Mouse (Mus musculus) left cerebral cortex, postnatal 25 days (tissue): ENCODE data around the gene Pgf. TPM values are rescaled to one million over a fixed set of nuclear protein-coding genes. Genes with fewer than 3 reads are reported as not detected.

Source experiments
- DNase-seq, 2 experiments: peaks; one replicate each; pipeline ENCODE4 v3.0.0; 2022; ENCODE audit warnings: low spot score in 2 of 2, mixed read lengths in 1 of 2
- intact Hi-C: fragments of 180-260 bp; cut with DNase I; formaldehyde crosslinking; loops from one replicate; pipeline ENCODE4 v1.15.1; 2025
- total RNA-seq, 2 experiments: library from RNA; stranded (reverse); gene quantifications; 2 replicates each; pipeline ENCODE4 v1.2.3; 2021

Pgf gene
- total RNA-seq, 2 experiments from 2014 or later: 1.7 to 2.8 TPM

DNA sequence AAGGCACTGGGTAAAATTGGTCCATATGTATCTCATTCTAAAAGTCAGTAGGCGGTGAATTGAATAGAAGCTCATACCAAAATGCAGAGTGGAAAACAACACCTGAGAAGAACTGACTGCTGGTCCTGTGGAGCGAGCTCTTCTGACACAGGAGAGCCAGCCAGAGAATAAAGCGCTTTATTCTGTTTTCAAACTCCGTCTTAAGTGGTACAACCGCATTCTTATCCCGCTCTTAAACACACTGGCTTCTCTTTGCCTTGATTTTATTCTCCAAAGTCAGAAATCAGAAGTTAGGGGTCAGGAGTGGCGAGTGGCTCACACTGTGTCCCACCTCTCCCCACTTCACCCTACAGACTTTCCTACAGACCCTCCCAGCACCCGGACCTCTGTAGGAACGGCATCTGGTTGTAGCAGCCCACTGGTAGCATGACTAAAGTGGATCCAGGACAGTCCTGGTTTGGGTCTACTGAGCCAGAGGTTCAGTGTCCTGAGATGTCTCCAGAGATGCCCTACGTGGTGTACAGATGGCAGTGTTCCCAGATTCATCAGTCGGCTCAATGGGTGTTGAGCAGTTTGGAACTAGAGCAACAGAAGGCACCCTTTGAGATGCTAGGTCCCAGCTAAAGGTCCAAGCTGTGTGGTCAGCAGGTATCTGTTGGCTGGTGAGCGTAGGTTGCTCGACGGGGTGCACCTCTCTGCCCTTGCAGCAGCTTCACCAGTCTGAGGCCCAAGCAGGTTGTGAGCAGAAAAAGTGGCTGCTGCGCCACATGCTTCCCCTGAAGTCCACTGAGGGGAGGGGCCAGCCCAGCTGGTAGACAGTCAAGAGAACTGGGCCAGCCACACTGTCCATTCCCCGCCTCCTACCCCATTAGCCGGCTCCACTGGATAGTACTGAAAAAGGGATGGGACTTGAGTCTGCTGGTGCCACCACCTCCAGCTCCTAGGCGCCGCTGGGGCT lies 41.8 kb downstream of the Pgf start:
- no peak for DNase-seq
- intact Hi-C loops: no loop called here

DNA sequence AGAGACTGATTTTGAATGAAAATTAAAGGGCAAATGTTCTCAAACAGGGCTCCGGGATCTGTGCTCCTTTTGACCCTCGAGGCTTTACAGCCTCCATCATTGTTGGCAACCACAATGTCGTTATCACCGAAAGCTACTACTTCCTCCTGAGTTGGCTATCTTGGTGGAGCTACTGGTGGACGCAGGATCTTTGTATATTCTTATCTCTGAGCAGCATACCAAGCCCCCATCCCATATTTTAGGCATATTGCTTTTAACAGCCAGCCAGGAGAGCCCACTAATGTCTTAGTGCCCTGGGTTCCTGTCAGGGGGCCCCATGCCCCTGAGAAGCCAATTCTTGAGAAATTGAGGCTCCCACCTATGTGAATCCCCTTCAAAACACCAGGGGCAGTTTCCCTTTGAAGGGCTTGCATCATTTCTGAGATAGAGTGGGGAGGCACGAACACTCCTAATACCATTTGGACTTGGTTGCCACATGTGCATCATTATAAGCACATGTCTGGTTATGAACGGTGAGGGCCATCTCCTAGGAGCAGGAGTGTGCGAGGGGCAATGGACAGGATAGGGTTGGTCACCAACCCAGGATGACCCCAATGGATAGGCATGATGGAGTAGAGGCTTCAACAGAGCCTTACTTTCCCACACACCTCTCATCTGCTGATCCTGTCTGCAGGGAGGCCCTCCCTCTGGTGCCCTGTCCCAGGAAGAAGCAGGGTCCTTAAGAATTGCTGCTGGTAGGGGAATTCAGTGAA lies 43.4 kb downstream of the Pgf start:
- intact Hi-C loops: no loop called here
- no peak for DNase-seq

DNA sequence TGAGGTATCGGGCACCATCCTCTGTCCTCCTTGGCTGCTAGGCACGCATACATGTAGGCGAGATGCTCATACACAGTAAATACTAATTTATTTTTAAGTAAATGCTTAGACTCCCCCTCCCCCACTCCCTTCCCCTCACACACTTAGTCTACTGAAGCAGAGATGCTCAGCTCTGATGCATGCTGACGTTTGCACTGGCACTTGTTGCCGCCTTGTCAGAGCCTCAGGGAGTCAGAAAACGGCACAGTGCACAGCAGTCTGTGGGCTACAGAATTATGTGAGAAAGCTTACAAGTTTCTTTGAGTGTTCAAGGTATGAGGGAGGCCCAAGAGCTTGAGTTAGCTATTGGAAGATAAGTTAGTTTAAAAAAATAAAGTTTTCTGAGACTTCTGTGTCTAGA lies 46.2 kb downstream of the Pgf start:
- intact Hi-C loops: no loop called here
- no peak for DNase-seq

DNA sequence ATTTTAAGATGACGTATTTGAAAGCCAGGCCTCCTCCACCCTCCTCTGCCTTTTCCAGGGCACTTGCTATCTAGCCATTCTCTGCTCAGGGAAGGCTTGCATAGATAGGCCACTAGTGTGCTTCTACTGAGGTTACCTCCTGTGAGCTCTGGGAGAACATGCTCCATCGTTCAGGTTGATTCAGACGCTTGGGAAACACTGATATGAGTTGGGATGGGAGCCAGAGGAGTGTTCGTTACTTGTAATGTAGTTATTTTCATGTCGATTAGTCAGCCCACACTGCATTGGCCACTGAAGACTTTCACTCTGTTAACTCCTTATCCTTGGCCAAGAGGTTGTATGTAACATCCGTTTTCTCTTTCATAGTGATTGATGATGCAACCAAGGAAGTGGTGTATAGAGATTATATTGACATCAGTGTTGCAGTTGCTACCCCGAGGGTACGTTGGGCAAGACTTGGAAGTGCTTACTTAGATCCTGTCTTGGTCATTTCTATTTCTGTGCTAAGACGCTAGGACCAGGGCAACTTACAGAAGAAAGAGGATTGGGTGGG lies 48.1 kb downstream of the Pgf start:
- intact Hi-C loops: no loop called here
- DNase-seq: no peak

DNA sequence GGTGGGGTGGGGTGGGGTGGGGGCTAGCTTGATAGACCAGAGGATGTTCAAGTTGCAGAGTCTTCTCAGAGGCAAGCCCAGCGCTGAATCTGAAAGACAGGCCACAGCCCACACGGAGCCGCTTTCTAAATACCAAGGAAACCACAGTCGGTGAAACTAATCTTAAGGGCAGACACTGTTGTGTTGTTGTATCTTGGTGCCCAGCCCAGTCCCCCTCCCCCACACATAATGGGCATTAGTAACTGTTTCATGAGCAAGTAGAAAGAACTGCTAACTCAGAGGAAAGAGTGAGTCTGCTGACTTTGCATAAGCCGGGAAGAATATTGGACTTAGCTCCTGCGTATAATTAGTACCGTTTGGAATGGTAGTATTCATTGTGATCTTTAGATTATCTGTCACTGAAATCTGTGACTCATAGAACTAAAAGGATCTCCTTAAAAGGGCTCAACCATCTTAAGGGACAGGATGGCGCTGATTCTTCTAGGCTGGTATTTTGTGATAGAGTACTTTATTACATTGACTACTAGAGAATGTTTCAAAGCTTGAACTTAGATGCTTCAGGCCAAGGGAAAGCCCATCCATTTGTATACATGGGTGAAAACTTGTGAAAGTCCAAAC lies 50.5 kb downstream of the Pgf start:
- intact Hi-C loops: no loop called here
- no peak for DNase-seq

DNA sequence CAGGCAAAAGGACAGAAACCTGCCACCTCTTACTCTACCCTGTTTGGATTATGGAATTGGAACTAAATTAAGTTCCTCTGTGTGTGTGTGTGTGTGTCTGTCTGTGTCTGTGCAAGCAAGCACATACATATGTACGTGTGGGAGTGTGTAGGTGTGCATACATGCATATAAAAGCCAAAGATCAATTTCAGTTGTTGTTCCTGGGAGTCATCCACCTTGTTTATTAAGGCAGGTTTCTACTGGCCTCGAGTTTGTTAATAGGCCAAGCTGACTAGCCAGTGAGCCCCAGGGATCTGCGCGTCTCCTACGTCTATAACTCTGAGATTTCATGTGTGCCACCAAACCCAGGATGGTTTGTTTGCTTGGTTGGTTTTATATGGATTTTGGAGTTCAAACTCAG lies 52.8 kb downstream of the Pgf start:
- no peak for DNase-seq
- intact Hi-C loops: no loop called here

DNA sequence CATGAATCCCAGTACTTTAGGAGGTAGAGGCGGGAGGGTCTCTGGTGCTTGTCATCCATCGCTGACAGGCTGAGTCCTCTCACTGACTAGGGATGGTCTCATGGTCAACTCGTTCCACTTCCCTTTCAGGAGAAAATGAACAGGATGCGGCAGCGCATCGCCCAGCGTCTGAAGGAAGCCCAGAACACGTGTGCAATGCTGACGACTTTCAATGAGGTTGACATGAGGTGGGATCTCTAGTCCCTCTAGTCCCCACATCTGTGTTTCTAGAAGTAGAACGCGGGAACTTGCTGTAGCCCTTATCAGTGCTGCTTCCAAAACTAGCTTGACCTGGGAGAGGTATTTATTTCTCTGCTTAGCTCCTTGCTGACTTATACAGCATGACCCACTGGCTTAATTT lies 53.9 kb downstream of the Pgf start:
- intact Hi-C loops: no loop called here
- DNase-seq: no peak

DNA sequence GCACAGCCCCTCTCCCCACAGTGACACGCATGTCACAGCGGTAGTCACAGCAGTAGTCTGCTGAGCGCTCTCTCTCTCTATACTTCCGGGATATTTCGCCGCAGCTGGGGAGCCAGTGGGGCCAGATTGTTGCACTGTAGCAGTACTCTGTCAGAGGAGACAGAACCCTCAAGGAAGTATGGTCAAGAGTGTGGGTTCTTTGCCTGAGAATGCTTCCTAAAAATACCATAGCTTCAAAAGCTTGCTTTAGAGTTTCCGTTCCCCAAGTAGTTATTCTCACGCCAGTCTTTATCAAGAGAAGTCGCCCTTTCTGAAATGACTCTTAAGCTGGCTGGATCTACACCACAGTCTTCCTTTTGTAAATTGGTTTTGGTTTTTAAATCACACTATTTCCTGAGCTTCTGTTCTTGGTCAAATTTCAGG lies 54.5 kb downstream of the Pgf start:
- no peak for DNase-seq
- intact Hi-C loops: no loop called here

DNA sequence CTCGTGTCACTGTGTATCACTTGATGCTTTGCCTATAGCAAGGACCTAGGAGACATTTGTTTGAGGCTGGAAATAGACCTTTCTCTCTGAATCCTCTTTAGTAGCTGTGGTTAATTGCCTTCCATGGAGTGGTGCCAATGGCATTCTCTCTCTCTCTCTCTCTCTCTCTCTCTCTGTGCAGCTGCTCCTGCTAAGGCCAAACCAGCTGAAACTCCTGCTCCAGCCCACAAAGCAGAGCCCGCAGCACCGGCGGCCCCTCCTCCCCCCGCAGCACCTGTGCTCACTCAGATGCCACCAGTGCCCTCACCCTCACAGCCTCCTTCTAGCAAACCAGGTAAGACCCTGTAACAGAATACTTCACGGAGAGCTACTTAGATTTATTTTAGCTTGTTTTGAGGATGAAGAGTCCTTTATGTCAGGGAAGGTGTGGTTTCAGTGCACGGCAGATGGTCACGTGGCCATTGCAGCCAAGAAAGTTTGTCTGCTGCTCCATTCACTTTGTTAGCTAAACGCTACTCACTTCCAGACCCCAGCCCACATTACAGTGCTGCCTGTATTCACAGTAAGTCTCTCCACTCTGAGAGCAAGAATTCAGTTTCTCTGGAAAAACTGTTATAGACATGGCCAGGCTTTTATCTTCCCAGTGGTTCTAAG lies 55.7 kb downstream of the Pgf start:
- intact Hi-C loops: no loop called here
- DNase-seq: no peak

Other genes with a start within 250 kb of the Pgf start
- gene Fcf1, start 206.9 kb downstream of the Pgf start, total RNA-seq: 10 to 100 TPM; 28.6 to 38.3 TPM
- gene Arel1, start 206.9 kb downstream of the Pgf start, total RNA-seq: 100 to 1,000 TPM; 101 to 120 TPM
- 100 to 1,000 TPM; 111 to 126 TPM for gene Ylpm1, start 181.5 kb downstream of the Pgf start, total RNA-seq
- gene Prox2, start 67.0 kb downstream of the Pgf start, total RNA-seq: 1 to 10 TPM; 1.3 to 1.4 TPM
- gene Dlst, start 67.0 kb downstream of the Pgf start, total RNA-seq: 100 to 1,000 TPM; 157 TPM
- 10 to 100 TPM; 31.8 to 35.5 TPM for gene Rps6kl1, start 26.5 kb downstream of the Pgf start, total RNA-seq
- gene Eif2b2, start 41.7 kb upstream of the Pgf start, total RNA-seq: 10 to 100 TPM; 59.8 to 76.8 TPM
- 10 to 100 TPM; 14.9 to 18.4 TPM for gene Mlh3, start 92.8 kb upstream of the Pgf start, total RNA-seq
- gene Acyp1, start 110.6 kb upstream of the Pgf start, total RNA-seq: 10 to 100 TPM; 31.6 to 35.9 TPM
- 1 to 10 TPM; 1.9 to 2.0 TPM for gene Zc2hc1c, start 110.8 kb upstream of the Pgf start, total RNA-seq
- 10 to 100 TPM; 27.8 to 29.6 TPM for gene Nek9, start 161.6 kb upstream of the Pgf start, total RNA-seq
- 100 to 1,000 TPM; 164 to 171 TPM for gene Tmed10, start 197.1 kb upstream of the Pgf start, total RNA-seq